Mouse (Mus musculus): ENCODE measurements around the gene Gm36864.
"Not testable (repeated sequence)": the region's sequence is repeated elsewhere in the genome, so short reads cannot be mapped to it uniquely, and the experiment has no call there.

Gene Gm36864

DNA sequence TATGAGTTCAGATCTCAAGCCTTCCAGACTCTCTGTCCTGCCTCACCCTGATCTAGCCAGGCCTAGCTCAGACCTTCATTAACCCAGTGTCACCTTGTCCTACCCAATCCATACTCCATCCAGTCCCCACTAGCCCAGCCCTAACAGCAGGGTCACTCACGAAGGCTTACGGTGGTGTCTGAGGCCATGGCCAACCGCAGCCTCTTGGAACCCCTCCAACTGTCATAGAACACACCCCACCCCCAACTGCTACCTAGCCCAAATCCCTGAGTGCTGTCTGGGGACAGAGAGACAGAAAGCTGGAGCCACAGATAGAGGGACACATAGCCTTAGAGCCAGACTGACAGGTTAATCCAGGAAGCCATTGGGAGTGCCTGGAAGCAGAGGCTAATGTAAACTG, at the start of gene Gm36864:
TSS of gene Gm36864 (plus strand) at position 269 of the 400 bp plus-strand sequence.
- no peak for DNase-seq (ENCODE audit: low spot score in 2 of 2)

DNA sequence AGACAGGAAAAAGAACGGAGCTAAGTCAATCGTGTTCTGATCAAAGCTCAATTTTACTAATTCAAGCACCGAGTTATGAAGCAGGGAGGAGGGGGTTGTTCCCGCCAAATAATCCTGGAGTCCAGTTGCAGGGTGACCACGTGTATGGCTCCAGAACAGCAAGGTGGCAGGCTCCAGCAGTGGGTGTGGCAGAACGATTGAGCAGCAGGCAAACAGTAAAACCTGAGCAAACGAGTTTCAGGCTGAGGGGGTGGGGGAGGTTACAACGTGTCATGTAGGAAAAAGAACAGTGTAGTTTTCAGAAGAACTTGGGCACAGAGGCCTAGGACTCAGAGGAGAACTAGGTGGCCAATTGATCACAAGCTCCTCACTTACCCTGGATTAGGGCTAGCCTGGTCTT, 49.5 kb upstream of the Gm36864 start:
- not testable (repeated sequence) for DNase-seq (ENCODE audit: low spot score in 2 of 2)

DNA sequence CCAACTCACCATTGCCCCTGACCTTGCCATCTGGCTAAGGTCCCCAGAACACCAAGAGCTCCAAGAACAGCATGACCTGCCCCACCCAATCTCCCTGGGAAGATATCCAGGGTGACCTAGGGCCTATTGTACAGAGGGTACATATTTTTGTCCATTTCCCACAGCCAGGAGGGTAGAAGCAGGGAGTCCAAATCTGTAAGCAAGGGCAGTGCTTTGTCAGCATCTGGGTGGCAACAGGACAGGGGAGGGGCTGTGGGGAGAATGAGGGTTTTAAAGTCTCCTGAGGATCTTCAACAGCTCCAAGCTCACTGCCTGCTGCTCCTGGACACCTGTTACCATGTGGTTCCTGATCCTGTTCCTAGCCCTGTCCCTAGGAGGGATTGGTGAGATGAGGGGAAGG, 48.0 kb upstream of the Gm36864 start, which contains the start of gene Klk1b24:
TSS of gene Klk1b24 (plus strand) at position 301 of the 400 bp plus-strand sequence.
- DNase-seq (ENCODE audit: low spot score in 2 of 2) = not testable (repeated sequence)

DNA sequence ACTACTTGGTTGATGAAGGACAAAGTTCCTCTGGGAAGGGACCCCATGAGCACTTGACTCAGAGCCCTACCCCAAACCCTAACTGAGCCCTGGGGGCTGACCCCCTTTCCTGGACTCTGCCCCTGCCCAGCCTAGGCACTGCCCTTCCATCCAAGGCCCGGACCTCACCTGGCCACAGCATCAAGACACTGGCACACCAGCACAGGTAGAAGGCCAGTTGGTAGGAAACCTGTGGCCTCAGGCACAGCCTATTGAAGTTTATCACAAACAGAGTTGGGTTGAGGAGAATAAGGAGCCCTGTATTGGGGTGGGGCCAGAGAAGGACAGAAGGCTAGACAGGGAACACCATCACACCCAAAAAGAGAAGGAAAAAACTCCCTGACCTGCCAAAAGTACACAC, 42.5 kb upstream of the Gm36864 start:
- DNase-seq (ENCODE audit: low spot score in 2 of 2) = not testable (repeated sequence)

DNA sequence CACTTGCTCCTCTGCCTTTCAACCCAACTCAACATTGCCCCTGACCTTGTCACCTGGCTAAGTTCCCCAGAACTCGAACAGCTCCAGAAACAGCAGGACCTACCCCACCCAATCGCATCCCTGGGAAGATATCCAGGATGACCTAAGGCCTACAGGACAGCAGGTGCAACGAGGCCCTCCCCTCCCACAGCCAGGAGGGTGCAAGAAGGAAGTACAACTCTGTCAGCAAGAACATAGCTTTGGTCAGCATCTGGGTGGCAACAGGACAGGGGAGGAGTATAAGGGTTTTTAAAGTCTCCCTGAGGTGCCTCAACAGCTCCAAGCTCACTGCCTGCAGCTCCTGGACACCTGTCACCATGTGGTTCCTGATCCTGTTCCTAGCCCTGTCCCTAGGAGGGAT, 38.1 kb upstream of the Gm36864 start, which contains the start of gene Klk1b3:
TSS of gene Klk1b3 (plus strand) at position 301 of the 400 bp plus-strand sequence.
- no peak for DNase-seq (ENCODE audit: low spot score in 2 of 2)

DNA sequence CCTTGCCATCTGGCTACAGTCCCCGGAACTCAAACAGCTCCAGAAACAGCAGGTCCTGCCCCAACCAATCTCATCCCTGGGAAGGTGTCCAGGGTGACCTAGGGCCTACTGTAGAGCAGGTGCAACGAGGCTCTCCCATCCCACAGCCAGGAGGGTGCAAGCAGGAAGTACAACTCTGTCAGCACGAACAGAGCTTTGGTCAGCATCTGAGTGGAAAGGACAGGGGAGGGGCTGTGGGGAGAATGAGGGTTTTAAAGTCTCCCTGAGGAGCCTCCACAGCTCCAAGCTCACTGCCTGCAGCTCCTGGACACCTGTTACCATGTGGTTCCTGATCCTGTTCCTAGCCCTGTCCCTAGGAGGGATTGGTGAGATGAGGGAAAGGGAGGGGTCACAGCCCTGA, 28.8 kb upstream of the Gm36864 start, which contains the start of gene Klk1b4:
TSS of gene Klk1b4 (plus strand) at position 301 of the 400 bp plus-strand sequence.
- DNase-seq (ENCODE audit: low spot score in 2 of 2) = not testable (repeated sequence)

DNA sequence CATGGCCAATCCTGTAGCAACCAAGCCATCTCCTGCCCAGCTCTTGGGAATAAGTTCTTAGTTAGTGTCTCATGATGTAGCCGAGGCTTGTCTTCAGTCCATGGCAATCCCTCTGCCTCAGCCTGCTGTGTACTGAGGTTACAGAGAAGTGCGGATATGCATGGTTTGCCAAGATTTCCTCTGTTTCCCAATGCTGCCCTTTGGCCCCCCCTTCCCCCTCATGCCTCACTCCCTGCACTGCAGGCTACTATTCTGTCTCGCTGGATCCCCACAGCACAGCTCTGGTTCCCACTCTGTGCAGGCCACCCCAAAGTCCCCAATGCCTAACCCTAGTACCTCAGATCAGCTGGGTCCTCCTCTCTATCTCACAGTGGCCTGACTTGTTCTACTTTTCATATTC, 27.7 kb upstream of the Gm36864 start:
- DNase-seq (ENCODE audit: low spot score in 2 of 2) = no peak

DNA sequence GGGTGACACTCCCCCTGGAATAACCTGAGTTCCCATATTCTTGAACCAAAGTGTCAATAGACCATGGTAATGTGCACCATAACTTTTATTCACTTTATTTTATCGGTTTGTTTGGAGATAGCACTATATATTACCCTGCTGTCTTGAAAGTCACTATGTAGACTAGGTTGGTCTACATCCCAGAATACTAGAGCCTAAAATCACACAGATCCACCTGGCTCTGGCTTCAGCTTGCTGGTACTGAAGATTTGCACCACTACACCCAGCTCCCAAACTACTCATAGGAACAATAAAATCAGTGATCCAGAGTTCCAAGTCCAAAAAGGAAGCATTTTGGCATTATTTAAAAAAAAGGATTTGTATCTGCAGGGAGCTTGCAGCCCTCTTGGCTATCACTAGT, 20.3 kb upstream of the Gm36864 start, which contains the start of gene Klk1b5:
TSS of gene Klk1b5 (plus strand) at position 301 of the 400 bp plus-strand sequence.
- DNase-seq (ENCODE audit: low spot score in 2 of 2) = no peak

DNA sequence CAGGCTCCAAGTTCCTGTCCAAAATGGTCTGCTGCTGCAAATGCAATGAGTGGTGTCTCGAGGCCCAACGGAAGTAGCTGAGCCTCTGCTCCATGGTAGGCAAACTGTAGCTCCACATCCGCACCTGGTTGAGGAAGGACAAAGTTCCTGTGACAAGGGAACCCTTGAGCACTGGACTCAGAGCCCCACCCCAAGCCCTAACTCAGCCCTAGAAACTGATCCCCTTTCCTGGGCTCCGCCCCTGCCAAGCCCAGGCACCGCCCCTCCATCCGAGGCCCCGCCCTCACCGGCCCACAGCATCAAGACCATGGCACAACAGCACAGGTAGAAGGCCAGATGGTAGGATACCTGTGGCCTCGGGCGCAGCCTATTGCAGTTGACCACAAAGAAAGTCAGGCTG, 14.4 kb upstream of the Gm36864 start:
- DNase-seq (ENCODE audit: low spot score in 2 of 2) = not testable (repeated sequence)

DNA sequence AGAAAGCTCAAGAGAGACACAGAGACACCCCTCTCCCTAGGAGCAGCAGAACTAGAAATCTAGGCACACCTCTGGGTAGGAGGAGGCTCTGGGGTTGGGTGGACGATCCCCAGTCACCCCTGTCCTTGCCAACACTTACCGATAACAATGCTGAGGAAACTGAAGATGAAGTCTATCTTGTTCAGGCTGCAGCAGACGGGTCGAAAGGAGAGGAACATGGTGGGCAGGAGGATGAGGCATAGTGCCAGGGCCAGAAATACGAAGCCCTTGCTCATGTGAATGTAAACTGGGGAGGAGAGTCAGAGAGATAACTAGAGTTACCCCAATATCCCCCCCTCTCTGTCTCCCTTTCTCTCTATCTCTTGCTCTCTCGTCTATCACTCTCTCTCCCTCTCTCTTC, 13.6 kb upstream of the Gm36864 start:
- not testable (repeated sequence) for DNase-seq (ENCODE audit: low spot score in 2 of 2)

DNA sequence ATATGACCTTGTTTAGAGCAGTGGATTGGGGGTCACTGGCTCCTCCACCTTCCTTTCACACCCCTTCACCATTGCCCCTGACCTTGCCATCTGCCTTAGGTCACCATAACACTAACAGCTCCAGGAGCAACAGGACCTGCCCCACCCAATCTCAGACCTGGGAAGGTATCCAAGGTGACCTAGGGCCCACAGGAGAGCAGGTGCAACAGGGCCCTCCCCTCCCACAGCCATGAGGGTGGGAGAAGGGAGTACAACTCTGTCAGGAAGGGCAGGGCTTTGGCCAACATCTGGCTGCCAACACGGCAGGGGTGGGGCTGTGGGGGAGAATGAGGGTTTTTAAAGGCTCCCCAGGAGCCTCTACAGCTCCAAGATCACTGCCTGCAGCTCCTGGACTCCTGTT, 10.9 kb upstream of the Gm36864 start, which contains the start of gene Klk1:
TSS of gene Klk1 (plus strand) at position 285 of the 400 bp plus-strand sequence.
- DNase-seq (ENCODE audit: low spot score in 2 of 2) = no peak

DNA sequence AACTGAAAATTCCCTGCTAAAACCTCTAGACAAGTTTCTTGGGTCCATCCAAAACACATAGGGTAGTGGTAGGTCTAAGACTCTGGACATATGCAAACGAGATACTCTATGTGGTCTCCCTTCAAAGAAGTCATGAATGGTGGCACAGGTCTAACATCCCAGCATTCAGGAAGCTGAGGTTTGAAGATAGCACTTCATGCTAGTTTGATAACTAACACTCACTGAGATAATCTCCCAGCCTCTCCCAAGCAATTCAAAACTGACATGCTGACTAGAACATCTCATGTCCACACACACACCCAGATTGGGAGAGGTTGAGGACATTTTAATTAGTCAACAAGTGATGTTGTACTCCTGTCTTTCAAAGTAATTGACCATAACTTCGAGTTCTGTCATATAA, 3.9 kb downstream of the Gm36864 start:
- DNase-seq (ENCODE audit: low spot score in 2 of 2) = no peak

DNA sequence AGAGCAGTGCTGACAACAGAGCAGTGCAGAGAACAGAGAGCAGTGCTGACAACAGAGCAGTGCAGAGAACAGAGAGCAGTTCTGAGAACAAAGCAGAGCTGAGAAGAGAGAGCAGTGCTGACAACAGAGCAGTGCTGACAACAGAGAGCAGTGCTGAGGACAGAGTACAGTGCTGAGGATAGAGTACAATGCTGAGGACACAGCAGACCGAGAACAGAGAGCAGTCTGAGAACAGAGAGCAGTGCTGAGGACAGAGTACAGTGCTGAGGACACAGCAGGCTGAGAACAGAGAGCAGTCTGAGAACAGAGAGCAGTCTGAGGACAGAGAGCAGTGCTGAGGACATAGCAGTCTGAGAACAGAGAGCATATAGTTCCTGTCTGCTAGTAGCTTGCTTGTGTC, 4.7 kb downstream of the Gm36864 start:
- DNase-seq (ENCODE audit: low spot score in 2 of 2) = no peak

DNA sequence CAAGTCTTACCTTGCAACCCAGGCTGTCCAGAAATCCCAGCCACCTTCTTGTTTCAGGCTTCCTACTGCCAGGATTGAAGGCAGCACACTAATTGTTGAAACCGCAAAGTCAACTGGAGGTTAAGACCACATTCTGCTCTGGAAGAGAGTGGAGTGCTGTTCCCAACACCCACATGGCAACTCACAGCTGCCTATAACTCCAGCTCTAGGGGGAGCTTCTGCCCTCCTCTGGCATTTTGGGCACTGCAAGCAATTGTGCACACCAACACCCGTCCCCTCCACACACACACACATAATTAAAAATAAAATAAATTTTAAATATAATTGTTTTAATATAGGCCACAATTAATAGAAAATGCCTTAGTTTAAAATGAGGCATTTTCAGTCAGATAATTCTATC, 5.2 kb downstream of the Gm36864 start:
- no peak for DNase-seq (ENCODE audit: low spot score in 2 of 2)

DNA sequence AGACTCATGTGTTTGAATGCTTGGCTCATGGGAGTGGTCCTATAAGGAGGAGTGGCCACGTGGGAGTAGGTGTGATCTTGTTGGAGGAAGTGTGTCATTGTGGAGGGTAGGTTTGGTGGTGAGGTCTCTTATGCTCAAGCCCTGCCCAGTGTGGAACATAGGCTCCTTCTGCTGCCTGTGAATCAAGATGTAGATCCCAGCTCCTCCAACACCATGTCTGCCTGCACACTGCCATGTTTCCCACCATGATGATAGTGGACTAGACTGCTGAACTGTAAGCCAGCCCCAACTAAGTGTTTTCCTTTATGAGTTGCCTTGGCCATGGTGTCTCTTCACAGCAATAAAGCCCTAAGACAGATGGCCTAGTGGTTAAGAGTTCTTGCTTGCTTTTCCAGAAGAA, 8.1 kb downstream of the Gm36864 start:
- no peak for DNase-seq (ENCODE audit: low spot score in 2 of 2)

DNA sequence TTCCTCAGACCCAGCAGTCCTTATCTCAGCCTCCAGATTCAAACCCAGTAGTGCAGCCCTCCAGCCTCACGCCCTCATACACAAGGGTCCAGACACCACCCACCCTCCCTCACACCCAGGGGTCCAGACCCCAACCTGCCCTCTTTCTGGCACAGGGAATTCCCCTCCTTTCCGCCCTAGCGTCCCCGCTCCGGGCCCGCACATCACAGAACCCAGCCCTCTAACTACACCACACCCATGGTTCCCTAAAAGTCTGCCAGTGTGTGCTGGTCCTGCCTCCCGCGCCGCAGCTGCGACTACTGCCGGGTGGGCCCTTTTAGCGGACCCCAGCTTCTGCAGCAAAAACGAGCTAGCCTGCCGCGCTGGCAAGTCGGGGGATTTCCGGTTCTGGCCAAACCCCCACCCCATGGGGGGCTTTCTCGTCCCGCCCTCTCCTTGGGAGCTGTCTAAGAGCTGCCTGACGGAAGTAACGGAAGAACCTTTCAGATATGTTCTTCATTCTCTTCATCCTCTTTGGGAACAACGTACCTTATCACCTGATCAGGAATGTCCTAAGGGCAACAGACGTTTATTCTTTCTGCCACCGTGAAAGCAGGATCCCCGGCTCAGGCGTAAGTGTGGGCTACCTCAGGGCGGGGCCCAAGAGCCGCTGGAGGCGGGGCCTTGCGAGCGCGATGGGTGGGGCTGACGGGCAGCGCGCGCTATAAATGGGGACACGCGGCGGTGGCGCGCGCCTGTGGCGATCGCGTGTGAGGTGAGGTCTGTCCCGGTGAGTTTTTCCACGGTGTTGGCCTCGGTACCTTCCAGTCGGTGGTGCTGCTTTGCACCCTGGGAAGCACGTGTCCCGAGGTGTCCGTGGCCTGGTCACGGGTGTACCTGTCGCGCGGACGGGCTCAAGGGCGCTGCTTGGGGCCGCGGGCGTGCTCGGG, 10.3 kb downstream of the Gm36864 start, which contains the start of the genes 1700028J19Rik and 2410002F23Rik:
TSS of gene 1700028J19Rik (minus strand) at position 641 of the 929 bp plus-strand sequence.
TSS of gene 2410002F23Rik (plus strand) at position 668 of the 929 bp plus-strand sequence.
- DNase-seq (ENCODE audit: low spot score in 2 of 2) = peak; percentile 89 to 91

DNA sequence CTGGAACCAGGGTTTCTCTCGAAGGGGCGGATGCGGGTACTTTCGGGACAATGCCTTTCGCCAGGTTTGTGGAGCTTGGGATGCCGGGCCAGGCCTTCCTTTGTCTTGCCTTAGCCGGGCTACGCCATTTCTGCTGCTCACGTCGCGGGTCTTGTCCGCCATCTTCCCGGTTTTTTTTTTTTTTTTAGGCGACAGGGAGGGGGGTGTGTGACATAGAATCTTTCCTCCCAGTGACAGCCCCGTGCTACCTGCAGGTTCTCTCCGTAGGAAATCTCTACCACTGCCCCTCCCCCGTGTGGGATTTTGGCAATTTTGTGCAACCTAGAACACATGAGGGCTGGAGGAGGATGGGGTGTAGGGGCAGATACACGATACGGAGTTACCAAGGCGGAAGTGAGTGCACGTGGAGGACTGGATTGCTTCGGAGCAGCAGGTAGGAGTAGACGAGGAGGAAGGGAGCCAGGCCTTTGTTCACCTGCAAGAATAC, 11.1 kb downstream of the Gm36864 start:
- peak; percentile 34 to 54 for DNase-seq (ENCODE audit: low spot score in 2 of 2)

DNA sequence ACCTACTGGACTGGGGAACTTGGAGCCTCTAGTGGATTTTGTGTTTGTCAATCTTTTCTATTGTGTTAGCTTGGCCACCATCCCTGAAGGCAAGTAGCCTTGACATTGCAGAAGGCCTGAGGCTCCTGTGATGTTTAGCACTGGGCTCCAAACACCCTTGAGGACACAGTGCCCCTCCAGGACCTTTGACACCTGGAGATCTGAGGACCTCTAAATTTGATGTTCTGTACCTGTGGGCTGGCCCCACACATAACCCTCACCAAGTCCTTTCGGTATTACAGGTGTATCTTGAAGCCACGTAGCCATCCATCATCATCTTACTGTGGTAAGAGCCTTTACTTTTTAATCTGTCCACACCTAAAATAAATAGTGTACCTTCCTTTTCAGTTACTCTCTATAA, 12.0 kb downstream of the Gm36864 start:
- DNase-seq (ENCODE audit: low spot score in 2 of 2) = no peak

DNA sequence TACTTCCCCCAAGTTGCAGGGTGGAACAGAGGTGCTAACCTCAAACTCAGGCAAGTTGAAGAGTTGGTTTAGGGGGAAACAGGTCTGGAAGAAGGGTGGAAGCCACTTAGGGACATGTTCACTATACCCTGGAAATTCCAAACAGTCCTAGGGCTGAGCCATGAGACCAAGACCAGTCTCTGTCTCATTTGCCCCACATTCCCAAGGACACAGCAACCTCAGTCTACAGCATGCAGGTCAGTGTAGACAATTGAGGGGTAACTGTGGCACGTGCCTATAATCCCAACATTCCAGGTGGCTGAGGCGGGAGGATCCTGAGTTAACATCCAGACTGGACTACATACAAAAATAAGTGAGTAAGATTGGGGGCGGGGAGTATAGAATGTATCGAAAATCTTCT, 13.3 kb downstream of the Gm36864 start:
- no peak for DNase-seq (ENCODE audit: low spot score in 2 of 2)

DNA sequence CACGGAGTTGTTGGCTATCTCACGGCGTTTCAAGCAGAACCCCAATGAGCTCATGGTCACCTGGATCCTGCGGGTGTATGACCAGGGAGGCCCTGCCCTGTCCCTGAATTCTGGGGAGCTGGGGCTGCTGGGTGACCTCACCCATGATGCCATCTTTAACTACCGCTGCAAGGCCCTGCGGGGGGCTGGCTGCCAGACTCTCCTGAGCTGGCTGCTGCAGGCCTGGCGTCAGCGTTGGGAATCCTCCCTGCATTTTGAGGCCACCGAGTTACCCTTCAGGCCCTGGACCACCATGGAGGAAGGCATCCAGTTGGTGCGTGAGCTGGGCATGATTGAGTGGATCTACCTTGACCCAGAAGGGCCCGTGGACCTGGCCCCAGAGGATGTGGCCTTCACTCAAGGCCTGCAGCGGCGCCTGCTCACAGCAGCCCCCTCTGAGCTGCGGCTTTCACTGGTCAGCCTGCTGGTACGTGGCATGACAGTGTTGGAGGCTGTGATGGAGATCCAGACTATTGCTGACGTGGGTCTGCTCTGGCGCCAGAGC, 14.8 kb downstream of the Gm36864 start:
- DNase-seq (ENCODE audit: low spot score in 2 of 2) = not testable (repeated sequence)

DNA sequence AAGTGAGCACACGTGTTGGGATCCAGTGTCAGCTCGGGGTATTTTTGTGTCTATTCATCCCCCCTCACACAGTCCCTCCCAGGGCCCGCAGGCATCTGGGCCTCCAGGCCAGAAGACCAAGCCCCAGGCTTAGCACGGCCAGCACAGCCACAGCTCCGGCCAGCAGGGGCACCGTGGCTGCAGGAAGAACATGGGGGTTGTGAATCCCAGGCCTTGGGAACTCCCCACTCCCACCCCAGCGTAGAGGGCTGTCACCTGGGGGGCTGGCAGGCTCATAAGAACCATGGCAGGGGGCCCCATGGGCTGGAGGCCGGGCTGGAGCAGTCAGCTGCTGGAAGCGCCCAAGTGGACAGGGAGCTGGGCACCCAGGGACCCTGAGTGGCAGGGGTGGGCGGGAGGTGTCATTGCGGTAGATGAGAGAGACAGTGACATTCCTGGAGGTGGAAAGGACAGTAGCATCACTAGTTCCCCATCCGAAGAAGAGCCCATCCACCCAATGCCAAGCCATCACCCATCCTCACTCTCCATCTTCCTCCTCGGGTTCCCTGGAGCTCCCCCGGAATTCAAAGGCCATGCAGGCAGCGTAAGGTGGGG, 17.1 kb downstream of the Gm36864 start:
- DNase-seq (ENCODE audit: low spot score in 2 of 2) = no peak

DNA sequence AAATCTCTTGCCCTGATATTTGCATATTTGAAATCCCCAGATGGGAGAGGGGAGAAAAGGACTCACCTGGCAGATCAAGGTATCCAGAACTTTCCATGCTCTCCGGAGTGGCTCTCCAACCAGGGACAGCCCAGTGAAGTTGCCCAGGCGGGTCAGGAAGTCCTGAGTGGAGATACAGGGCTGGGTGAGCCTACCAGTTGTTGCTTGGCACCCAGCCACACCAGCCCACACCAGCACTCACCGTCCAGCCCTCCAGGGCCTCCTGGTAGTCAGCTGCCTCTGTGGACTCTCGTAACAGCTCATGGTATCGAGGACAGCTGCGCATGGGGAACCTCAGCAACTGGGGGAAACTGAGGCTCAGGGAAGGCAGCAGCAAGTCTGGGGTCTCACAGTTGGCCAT, 19.0 kb downstream of the Gm36864 start:
- DNase-seq (ENCODE audit: low spot score in 2 of 2) = no peak
